14 mouse cellular contexts compared by ENCODE assay signal in the genomic region with DNA sequence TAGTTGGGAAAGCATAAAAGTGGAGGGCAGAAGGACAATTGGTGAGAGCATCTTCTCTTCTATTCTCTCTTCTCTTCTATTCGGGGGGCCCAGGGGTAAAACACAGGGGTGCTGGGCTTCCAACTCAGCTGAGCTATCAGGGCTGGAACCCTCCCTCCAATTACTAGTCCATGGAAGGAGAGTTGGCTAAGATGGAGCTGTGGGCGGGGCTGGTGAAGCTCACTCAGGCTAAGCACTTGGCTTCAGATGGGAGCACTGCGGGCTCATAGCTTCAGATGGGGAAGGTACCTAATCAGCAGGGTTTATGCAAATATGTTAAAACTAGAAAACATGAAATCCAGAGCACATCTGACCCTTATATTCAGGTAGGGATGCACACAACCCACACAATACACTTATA.
"Had no signal": no experiment of that assay in that cellular context is flagged by ENCODE, and none has a peak within 500 bp of the region (broad histone marks: within the 10 kb centered on the region; RNA-seq: fewer than 3 reads in every experiment).

No protein-coding gene starts in this region.

- DNase-seq: cerebellum, adult 2 months; cerebellum, adult 9-11 months; cerebellum, postnatal 25 days; cerebellum, postnatal 36 days; embryo, embryonic 11 days; forebrain, postnatal 0 days; gastrocnemius, adult 2 months; gastrocnemius, postnatal 10 days; gastrocnemius, postnatal 14 days; gastrocnemius, postnatal 25 days; gastrocnemius, postnatal 36 days; heart, adult 11 months; heart, adult 18-20 months; heart, adult 2 months had no signal
